Mouse (Mus musculus) cortical plate, adult 2 months (tissue): ENCODE measurements at regions not wholly inside any gene's neighbourhood (a gene's known extent, or its start where the extent isn't known, plus 50 kb on each side); places are given as distances from the start of the nearest gene placed in this dataset.

Experiments
- H3K27ac ChIP-seq: fragments of 200-500 bp; 2 replicates; pipeline ENCODE4 v1.5.1; 2012; ENCODE audit warnings: low read length, control low read depth, inconsistent platforms; ENCODE audit not compliant: insufficient read depth
- H3K4me1 ChIP-seq: fragments of 200-500 bp; 2 replicates; pipeline ENCODE4 v1.6.1; 2011; ENCODE audit warnings: low read length; ENCODE audit not compliant: control insufficient read depth, insufficient read depth
- H3K4me3 ChIP-seq: fragments of 200-500 bp; 2 replicates; pipeline ENCODE4 v1.5.1; 2011; ENCODE audit warnings: mild to moderate bottlenecking, low read length, control low read depth; ENCODE audit not compliant: insufficient read depth
- CTCF ChIP-seq: fragments of 200-500 bp; IDR thresholded peaks from 2 replicates; pipeline ENCODE4 v1.5.1; 2011; ENCODE audit warnings: mild to moderate bottlenecking, control low read depth, low read length; ENCODE audit not compliant: insufficient read depth; ENCODE audit errors: extremely low read depth
- POLR2A ChIP-seq: fragments of 200-500 bp; IDR thresholded peaks from 2 replicates; pipeline ENCODE4 v1.6.1; 2011; ENCODE audit warnings: mild to moderate bottlenecking, low read length, control low read depth; ENCODE audit not compliant: insufficient read depth; ENCODE audit errors: extremely low read depth

DNA sequence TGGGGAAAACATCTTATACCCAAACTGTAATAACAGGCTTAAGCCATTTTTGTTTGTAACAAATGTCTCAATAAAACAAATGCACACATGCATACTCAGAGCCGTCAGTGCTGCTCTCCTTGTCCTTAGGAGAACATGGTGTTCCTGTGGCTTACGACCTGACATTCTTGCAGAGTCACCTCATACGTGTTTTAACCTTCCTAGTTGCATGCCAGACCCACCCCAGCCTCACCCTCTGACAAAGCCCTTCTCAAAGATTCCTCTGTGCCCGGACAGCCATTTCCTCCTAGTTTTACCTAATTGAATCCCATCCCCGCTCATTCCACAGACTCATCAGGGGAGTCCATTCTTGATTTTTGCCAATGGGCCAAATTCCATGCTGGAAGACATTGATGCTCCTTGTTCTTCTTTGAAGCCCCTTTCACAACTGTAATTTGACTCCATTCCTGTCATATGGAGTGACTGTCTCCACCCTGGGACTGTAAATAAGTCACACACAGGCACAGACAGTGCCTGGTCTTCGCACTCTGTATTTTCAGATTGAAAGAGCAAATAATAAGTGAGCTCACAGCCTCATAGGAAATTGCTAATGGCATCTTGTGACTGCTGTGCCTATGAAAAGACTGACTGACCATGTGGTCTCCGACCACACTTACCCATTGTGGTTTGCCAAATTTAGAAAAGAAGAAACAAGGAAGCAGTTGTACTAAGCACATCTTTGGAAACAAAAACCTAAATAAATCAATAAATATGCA, 206.6 kb upstream of the Gmds start:
- no peaks in the 10 kb centered on the region for H3K4me1 ChIP-seq
- H3K4me3 ChIP-seq: no peak overlapping the region
- TF ChIP-seq CTCF (no peak), POLR2A (no peak)
- H3K27ac ChIP-seq: no peak overlapping the region

DNA sequence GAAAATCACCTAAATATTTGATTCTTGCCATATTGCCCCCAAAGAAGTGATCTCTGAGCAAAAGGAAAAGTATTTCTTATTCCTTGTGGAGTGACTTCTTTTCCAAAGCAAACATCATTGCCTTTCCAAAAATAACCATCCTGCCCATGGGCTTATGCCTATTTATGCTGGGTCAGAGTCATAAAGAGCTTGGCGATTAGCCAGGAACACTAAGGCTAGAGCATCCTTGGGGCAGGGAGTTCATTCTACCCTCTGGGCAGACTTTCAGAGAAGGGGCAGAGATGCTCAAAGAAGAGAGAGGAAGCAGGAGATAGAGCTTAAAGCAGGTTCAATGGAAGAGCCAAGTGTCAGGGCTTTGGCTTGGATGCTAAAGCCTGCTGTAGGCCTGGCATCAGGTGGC, 203.1 kb upstream of the Gmds start:
- Histone ChIP-seq H3K27ac (no peak overlapping the region), H3K4me3 (no peak overlapping the region), H3K4me1 (no peaks in the 10 kb centered on the region)
- no peak for TF ChIP-seq POLR2A
- TF ChIP-seq CTCF: no peak

GRCm38 (mm10) chr13:32536241-32536640, 197.7 kb upstream of the Gmds start:
- Histone ChIP-seq H3K4me1 (no peaks in the 10 kb centered on the region), H3K4me3 (no peak overlapping the region), H3K27ac (no peak overlapping the region)
- TF ChIP-seq CTCF: no peak
- no peak for TF ChIP-seq POLR2A

DNA sequence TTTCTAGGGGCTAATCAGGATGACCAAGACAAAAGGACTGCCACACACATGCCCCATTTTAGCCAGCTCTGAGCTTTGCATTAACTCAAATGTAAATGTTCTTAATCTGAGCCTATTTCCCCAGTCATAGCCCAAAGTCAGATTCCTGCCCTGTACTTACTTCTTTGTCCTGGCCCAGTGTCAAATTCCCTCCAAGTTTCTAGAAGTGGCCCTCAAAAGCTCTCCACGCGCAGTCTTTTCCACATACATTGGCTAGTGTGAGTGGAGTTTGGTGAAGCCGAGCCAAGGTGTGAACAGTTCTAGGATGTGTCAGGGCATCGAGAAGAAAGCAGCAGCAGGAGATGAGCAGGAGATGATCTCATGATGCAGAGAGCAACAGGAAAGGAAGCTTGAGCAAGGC, 197.1 kb upstream of the Gmds start:
- H3K27ac ChIP-seq: no peak overlapping the region
- H3K4me3 ChIP-seq: no peak overlapping the region
- H3K4me1 ChIP-seq: no peaks in the 10 kb centered on the region
- TF ChIP-seq POLR2A (no peak), CTCF (no peak)

DNA sequence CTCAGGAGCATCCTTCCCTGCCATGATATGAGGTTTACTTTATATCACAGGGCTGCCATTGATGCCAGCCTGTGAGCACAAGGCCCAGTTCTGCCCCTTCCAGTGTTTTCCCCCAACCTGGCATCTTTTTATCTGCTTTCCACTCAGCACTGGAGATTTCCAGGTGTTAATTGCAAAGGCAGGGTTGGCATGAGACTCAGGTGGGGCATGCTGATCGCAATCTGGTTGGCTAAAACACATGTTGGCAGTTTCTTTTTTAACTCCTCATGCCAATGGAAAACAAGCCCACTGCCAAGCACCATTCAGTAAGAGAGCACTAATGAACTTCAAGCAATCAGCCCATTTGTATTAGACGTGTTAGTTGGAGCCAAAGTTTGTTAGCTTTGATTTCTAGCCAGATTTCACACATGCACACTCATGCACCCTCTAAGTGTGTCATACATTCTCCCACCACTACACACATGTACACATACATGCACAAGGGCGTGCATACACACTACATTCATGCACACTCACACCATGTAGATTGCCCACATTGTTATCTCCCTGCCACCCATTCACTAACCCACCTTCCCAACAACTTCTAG, 192.5 kb upstream of the Gmds start:
- TF ChIP-seq POLR2A: no peak
- no peak for TF ChIP-seq CTCF
- no peak overlapping the region for H3K4me3 ChIP-seq

GRCm38 (mm10) chr13:32518611-32519344, 180.2 kb upstream of the Gmds start:
- H3K4me3 ChIP-seq: no peak overlapping the region
- H3K27ac ChIP-seq: no peak overlapping the region
- no peaks in the 10 kb centered on the region for H3K4me1 ChIP-seq
- TF ChIP-seq POLR2A (no peak), CTCF (no peak)

More for the DNA sequence above, 192.5 kb upstream of the Gmds start:
- H3K27ac ChIP-seq: no peak overlapping the region
- no peaks in the 10 kb centered on the region for H3K4me1 ChIP-seq

GRCm38 (mm10) chr13:32517514-32517913, 179.0 kb upstream of the Gmds start:
- Histone ChIP-seq H3K4me1 (no peaks in the 10 kb centered on the region), H3K4me3 (no peak overlapping the region), H3K27ac (no peak overlapping the region)
- no peak for TF ChIP-seq POLR2A
- TF ChIP-seq CTCF: no peak

- Histone ChIP-seq H3K4me3 (no peak overlapping the region), H3K27ac (no peak overlapping the region), H3K4me1 (no peaks in the 10 kb centered on the region)
- TF ChIP-seq CTCF (no peak), POLR2A (no peak)
Measured at GRCm38 (mm10) chr13:32509231-32510023, 170.9 kb upstream of the Gmds start.

DNA sequence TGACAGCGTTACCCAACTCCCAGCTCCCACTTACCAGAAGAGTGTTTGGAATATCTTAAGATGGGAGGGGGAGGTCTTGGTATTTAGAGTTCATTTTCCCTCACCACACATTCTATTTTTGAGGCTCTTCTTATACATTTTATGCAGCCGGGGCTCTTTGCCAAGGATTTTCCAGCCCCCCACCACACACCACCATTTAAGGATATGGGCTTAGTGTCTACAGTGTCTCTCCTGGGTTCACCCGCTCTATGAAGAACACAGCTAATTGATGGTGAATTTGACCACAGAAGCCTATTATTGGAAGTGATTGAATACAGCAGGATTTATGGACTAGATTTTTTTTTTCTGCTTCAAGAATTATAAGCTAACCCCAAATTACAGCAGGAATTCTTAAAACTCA, 169.9 kb upstream of the Gmds start:
- H3K4me1 ChIP-seq: no peaks in the 10 kb centered on the region
- H3K27ac ChIP-seq: no peak overlapping the region
- TF ChIP-seq POLR2A: no peak
- TF ChIP-seq CTCF: no peak
- H3K4me3 ChIP-seq: no peak overlapping the region
